Mouse (Mus musculus) cerebellum, adult 9-10 months (tissue): ENCODE results near the gene Crisp3.
"Not testable (repeated sequence)": the region's sequence is repeated elsewhere in the genome, so short reads cannot be mapped to it uniquely, and the experiment has no call there.

Source experiments
- DNase-seq: peaks from one replicate; pipeline ENCODE4 v3.0.0; 2022

Gene Crisp3

DNA sequence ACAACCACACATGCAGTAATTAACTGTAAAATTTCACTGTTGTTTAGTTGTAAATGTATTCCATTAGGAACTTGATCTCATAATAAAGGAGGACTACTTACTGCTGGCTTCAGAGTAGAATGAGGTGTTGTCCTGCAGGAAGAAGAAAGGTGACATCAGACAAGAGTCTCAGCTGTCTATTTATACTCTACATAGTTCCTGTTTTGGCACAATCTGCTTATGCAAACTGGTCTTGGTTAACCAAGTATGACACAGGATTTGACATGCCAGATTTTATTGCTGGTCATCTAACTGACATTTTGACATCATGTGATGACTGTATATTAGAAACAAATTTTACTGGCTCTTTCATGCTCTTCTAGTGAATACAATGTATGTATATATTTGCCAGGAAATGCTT is at the start of gene Crisp3:
TSS of gene Crisp3 (minus strand) at position 154 of the 400 bp plus-strand sequence.
- DNase-seq: no peak

DNA sequence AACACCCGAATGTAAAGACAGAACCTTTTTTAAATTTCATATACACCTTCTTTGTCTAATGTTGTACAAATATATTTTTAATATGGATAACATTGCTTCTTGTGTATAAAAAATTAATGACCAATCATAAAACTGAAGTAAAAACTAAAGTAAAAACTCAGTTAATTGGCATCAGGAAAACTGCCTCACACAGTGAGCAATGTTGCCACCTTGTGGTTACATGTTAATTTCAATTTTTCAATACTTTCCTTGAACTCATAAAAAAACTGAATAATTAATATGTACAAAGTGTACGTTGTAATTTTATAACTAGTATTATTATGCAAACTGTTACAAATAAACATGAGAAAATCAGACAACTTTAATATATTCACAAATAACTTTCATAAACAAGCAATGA is 43.3 kb upstream of the Crisp3 start:
- DNase-seq: no peak

DNA sequence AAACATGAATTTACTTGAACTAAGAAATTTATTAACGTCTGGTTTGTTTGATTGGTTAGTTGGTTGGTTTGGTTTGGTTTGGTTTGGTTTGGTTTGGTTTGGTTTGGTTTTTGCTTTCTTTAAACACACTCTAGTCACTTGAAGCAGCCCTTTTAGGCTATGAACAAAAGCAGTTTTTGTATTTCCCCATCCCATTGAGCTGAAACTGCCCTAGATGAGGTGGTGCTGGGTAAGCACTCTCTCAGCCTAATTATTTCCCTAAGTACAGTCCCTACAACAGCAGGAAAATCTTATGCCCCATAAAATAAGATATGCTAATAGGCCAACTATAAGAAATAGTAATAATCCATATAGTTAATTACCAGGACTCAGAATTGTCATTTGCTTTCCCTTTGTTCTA is 33.4 kb upstream of the Crisp3 start:
- DNase-seq: no peak

DNA sequence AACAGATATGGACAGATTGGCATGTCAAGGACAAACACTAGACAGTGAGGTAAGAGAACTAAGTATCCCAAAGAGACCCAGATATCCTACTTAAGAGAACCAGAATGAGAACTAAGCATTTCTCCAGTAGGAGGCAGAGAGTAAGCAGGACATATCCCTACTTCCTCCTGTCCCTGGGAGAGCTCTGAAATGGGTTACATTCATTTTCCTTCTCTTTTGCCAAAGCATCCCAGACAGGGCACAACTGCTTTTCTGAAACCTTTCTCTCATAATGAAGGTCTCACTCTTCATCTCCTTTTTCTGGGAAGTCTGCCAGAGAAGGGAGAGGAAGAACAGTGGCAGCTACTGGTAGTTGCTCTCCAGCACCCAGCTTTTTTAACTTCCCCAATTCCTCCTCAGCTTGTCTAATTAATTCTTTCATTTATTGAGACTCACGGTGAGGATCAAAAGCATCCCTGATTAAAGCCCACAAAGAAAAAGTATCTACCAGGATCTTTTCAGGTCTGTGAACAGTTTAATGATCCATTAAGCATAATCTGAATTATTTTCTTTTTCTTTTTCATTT is 32.9 kb upstream of the Crisp3 start:
- DNase-seq: no peak

DNA sequence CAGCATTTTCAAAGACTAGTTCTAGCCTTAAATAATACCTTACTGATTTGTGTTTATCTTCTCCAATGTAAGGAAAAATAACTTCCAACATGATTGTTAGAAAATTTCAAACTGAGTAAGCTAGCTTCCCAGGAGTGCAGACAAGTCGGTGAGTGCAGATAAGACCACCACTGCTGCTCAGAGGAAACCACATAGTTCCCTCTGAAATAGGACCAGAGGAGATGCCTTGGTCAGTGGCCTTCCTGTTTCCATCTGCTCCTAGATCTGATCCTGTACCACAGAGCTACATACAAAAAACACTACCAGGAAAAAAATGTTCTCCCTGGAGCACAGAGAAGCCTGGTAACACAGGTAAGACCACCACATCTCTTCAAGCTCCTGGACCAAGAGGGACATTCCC is 10.4 kb upstream of the Crisp3 start:
- no peak for DNase-seq

DNA sequence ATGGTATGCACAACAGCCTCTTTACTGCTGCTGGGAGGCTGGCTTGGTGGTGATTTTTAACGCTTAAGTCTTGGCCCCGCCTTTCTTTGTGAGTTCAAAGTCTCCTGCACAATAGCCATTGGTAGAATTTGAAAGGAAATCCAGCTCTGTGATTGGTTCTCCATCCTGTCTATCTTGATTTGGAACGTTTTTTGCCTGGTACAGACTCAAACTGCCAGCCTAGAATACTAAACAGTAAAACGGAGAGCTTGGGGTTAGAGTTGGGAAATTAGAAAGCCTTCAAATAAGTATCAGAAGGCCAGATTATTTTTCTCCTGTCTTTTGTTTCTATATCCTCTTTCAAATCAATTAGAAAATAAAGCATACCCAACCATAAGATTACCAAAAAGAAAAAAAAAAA is 33.5 kb downstream of the Crisp3 start, which contains the start of gene Pgk2:
TSS of gene Pgk2 (minus strand) at position 101 of the 400 bp plus-strand sequence.
- DNase-seq: no peak

DNA sequence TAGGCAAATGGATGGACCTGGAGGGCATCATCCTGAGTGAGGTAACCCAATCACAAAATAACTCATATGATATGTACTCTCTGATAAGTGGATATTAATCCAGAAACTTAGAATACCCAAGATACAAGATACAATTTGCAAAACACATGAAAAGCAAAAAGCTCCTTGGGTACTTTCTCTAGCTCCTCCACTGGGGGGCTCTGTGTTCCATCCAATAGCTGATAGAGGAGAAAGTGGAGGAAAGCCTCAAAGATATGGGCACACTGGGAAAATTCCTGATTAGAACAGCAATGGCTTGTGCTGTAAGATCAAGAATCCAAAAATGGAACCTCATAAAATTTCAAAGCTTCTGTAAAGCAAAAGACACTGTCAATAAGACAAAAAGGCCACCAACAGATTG is 40.3 kb downstream of the Crisp3 start:
- DNase-seq: not testable (repeated sequence)

DNA sequence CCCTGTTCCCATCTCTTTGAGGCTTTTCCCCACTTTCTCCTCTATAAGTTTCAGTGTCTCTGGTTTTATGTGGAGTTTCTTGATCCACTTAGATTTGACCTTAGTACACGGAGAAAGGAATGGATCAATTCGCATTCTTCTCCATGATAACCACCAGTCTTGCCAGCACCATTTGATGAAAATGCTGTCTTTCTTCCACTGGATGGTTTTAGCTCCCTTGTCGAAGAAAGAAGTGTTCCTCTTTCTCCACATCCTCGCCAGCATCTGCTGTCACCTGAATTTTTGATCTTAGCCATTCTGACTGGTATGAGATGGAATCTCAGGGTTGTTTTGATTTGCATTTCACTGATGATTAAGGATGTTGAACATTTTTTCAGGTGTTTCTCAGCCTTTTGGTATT is 51.9 kb downstream of the Crisp3 start:
- not testable (repeated sequence) for DNase-seq
